ENCODE assay signal across 18 mouse cellular contexts in genomic region chr1:38293671-38294335, GRCm38 (mm10).
DNase-seq lines count a peak whose midpoint lies in the region.
"Had no signal": no experiment of that assay in that cellular context is flagged by ENCODE, and none has a peak within 500 bp of the region (broad histone marks: within the 10 kb centered on the region; RNA-seq: fewer than 3 reads in every experiment).

No protein-coding gene starts in this region.

- H3K27ac ChIP-seq in heart, embryonic 10.5 days, result no peak overlapping the region
- H3K27ac ChIP-seq: embryonic facial prominence, embryonic 13.5 days; embryonic facial prominence, embryonic 15.5 days; forebrain, embryonic 10.5 days; forebrain, embryonic 12.5 days had no signal

- no peaks in the 10 kb centered on the region for H3K27me3 ChIP-seq in heart, embryonic 10.5 days (ENCODE audit: insufficient read depth, poor library complexity, severe bottlenecking)
- H3K27me3 ChIP-seq: embryonic facial prominence, embryonic 13.5 days; embryonic facial prominence, embryonic 15.5 days; forebrain, embryonic 12.5 days had no signal

- peaks cover 12% of the 10 kb centered on the region; the same call in 1 of the 2 replicates for H3K4me1 ChIP-seq in heart, embryonic 10.5 days

- no peaks in the 10 kb centered on the region for H3K36me3 ChIP-seq in heart, embryonic 10.5 days
- H3K36me3 ChIP-seq: embryonic facial prominence, embryonic 13.5 days; embryonic facial prominence, embryonic 15.5 days; forebrain, embryonic 10.5 days; forebrain, embryonic 12.5 days had no signal

- 90% methylated on average over 12 of the region's 12 CpGs for WGBS in heart, embryonic 10.5 days

- peak; percentile 56 to 64 for DNase-seq in cerebellum, postnatal 14 days
- DNase-seq in cerebellum, adult 18-20 months, result no peak
- DNase-seq in heart, embryonic 10.5 days (ENCODE audit: low spot score), result peak; percentile 66
- no peak for DNase-seq in heart, adult 8-10 months (ENCODE audit: low spot score)
- peak; percentile 38 for DNase-seq in testis, postnatal 10 days (ENCODE audit: low spot score)
- DNase-seq in testis, postnatal 14 days (ENCODE audit: low spot score), result no peak
- DNase-seq: adrenal gland, adult 2 months; adrenal gland, postnatal 10 days; adrenal gland, postnatal 25 days; cerebellum, adult 11 months; cerebellum, adult 2 months; cerebellum, adult 9-10 months; embryo, embryonic 11 days had no signal

- no peak overlapping the region for H3K4me3 ChIP-seq in heart, embryonic 10.5 days
- H3K4me3 ChIP-seq: embryonic facial prominence, embryonic 13.5 days; embryonic facial prominence, embryonic 15.5 days; erythroblast, embryonic 14.5 days; forebrain, embryonic 10.5 days; forebrain, embryonic 12.5 days had no signal

- H3K9me3 ChIP-seq in heart, embryonic 10.5 days, result no peaks in the 10 kb centered on the region
- H3K9me3 ChIP-seq: embryonic facial prominence, embryonic 13.5 days; embryonic facial prominence, embryonic 15.5 days; forebrain, embryonic 10.5 days; forebrain, embryonic 12.5 days had no signal

Comparison
In these comparisons a context has a peak if more than half of its experiments do, and no peak if none do; other contexts are left out.
1. DNase-seq: peak in cerebellum, postnatal 14 days (2 of 2), heart, embryonic 10.5 days (single experiment) and testis, postnatal 10 days (single experiment); none in cerebellum, adult 18-20 months (0 of 2), heart, adult 8-10 months (single experiment) and testis, postnatal 14 days (single experiment).